Mouse (Mus musculus): ENCODE data around the gene Ccr1l1. TPM values are rescaled to one million over a fixed set of nuclear protein-coding genes. Genes with fewer than 3 reads are reported as not detected.

Ccr1l1 gene
- polyA plus RNA-seq, 1 experiment = 0.41 TPM

GRCm38 (mm10) chr9:123935776-123936175 is 42.4 kb downstream of the Ccr1l1 start:
- Histone ChIP-seq H3K4me3 (ENCODE audit: extremely low read depth, insufficient read depth, insufficient read length) (no peak overlapping the region), H3K27me3 (ENCODE audit: control insufficient read depth, insufficient read depth, low read length) (no peaks in the 10 kb centered on the region), H3K27ac (ENCODE audit: insufficient read depth, low read length) (no peak overlapping the region), H3K4me1 (ENCODE audit: control insufficient read depth, insufficient read depth, insufficient read length) (peaks cover 8% of the 10 kb centered on the region; the same call in 1 of the 2 replicates), H3K36me3 (ENCODE audit: control insufficient read depth, insufficient read depth, low read length) (no peaks in the 10 kb centered on the region)
- no peak for TF ChIP-seq CTCF (IDR thresholded peaks at IDR 0.05; ENCODE audit: extremely low read depth, insufficient read depth, insufficient read length, insufficient replicate concordance)
- TF ChIP-seq POLR2A (IDR thresholded peaks at IDR 0.05; ENCODE audit: low read depth, low read length) = no peak
- WGBS = 97% methylated on average over 5 of the region's 5 CpGs
- DNase-seq (ENCODE audit: low read depth in 1 of 2, low spot score in 2 of 2) = no peak

DNA sequence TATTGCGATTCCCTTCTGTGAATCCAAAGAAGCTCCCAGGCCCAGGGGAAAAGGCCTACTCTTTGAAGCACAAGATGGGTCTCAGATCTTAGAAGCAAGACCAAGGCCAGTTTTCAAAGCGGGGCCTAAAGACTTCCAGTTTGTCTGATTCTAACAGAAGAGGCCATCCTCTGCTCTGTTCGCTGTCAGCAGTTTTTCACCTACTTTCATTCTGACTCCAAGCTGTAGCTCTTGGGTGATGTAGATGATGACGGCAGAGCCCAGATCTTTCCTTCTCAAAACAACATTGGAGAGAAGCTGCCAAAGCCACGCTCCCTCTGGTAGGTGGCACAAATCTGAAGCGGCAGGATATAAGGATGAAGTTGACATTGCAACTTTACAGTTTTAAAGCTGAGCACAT is 42.9 kb downstream of the Ccr1l1 start:
- WGBS = 88% methylated on average over 6 of the region's 6 CpGs
- Histone ChIP-seq H3K27me3 (ENCODE audit: control insufficient read depth, insufficient read depth, low read length) (no peaks in the 10 kb centered on the region), H3K36me3 (ENCODE audit: control insufficient read depth, insufficient read depth, low read length) (no peaks in the 10 kb centered on the region), H3K27ac (ENCODE audit: insufficient read depth, low read length) (no peak overlapping the region), H3K4me3 (ENCODE audit: extremely low read depth, insufficient read depth, insufficient read length) (no peak overlapping the region), H3K4me1 (ENCODE audit: control insufficient read depth, insufficient read depth, insufficient read length) (peaks cover 12% of the 10 kb centered on the region; the same call in 1 of the 2 replicates)
- TF ChIP-seq POLR2A (IDR thresholded peaks at IDR 0.05; ENCODE audit: low read depth, low read length) = no peak
- no peak for TF ChIP-seq CTCF (IDR thresholded peaks at IDR 0.05; ENCODE audit: extremely low read depth, insufficient read depth, insufficient read length, insufficient replicate concordance)
- no peak for DNase-seq (ENCODE audit: low read depth in 1 of 2, low spot score in 2 of 2)

GRCm38 (mm10) chr9:123933716-123934445 is 44.3 kb downstream of the Ccr1l1 start:
- WGBS = 93% methylated on average over 5 of the region's 5 CpGs
- Histone ChIP-seq H3K4me3 (ENCODE audit: extremely low read depth, insufficient read depth, insufficient read length) (no peak overlapping the region), H3K27me3 (ENCODE audit: control insufficient read depth, insufficient read depth, low read length) (no peaks in the 10 kb centered on the region), H3K27ac (ENCODE audit: insufficient read depth, low read length) (no peak overlapping the region), H3K36me3 (ENCODE audit: control insufficient read depth, insufficient read depth, low read length) (no peaks in the 10 kb centered on the region), H3K4me1 (ENCODE audit: control insufficient read depth, insufficient read depth, insufficient read length) (peaks cover 18% of the 10 kb centered on the region; the same call in 1 of the 2 replicates)
- TF ChIP-seq CTCF (IDR thresholded peaks at IDR 0.05; ENCODE audit: extremely low read depth, insufficient read depth, insufficient read length, insufficient replicate concordance) = no peak
- TF ChIP-seq POLR2A (IDR thresholded peaks at IDR 0.05; ENCODE audit: low read depth, low read length) = no peak
- DNase-seq (ENCODE audit: low read depth in 1 of 2, low spot score in 2 of 2) = no peak

DNA sequence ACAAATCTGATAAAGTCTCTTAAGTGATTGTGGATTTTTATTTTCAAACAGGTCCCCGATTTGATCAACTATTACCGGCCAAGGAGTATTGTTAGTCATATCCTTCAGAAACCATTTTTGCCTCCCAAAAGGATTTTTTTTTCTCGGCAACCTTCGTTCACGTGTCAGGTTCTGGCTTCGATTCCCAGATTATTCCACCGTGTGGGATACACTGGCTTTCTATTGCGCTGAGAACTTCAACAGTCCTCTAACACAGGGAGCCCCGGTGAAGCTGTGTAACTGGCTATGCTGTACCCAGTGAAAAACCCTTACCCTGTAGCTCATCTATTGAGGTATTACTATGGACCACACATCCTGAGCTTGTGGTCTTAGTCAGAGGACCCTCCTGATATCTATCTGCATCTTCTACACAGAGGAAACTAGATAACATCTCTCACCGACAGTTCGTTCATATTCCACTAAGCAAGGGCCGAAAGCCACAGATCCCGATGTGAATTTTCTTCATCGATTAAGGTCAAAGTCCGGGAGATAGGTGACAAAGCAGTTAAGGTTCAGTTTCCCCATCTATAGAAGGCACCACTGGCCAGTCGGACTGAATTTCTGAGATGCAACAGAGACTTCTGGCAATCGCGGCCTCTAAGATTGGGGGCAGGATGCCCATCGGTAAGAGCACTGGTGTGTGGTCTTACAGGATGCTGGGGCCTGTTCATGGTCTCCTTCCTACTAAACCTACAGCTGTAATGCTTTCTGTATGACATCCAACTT is 45.1 kb downstream of the Ccr1l1 start:
- Histone ChIP-seq H3K27ac (ENCODE audit: insufficient read depth, low read length) (no peak overlapping the region; the same call in 1 of the 2 replicates), H3K4me1 (ENCODE audit: control insufficient read depth, insufficient read depth, insufficient read length) (peaks cover 18% of the 10 kb centered on the region; the same call in 1 of the 2 replicates), H3K4me3 (ENCODE audit: extremely low read depth, insufficient read depth, insufficient read length) (no peak overlapping the region), H3K27me3 (ENCODE audit: control insufficient read depth, insufficient read depth, low read length) (no peaks in the 10 kb centered on the region), H3K36me3 (ENCODE audit: control insufficient read depth, insufficient read depth, low read length) (no peaks in the 10 kb centered on the region)
- WGBS = 75% methylated on average over 19 of the region's 19 CpGs
- no peak for TF ChIP-seq CTCF (IDR thresholded peaks at IDR 0.05; ENCODE audit: extremely low read depth, insufficient read depth, insufficient read length, insufficient replicate concordance)
- TF ChIP-seq POLR2A (IDR thresholded peaks at IDR 0.05; ENCODE audit: low read depth, low read length) = no peak
- DNase-seq (ENCODE audit: low read depth in 1 of 2, low spot score in 2 of 2) = no peak

GRCm38 (mm10) chr9:123931761-123932700 is 46.2 kb downstream of the Ccr1l1 start:
- Histone ChIP-seq H3K36me3 (ENCODE audit: control insufficient read depth, insufficient read depth, low read length) (no peaks in the 10 kb centered on the region), H3K4me1 (ENCODE audit: control insufficient read depth, insufficient read depth, insufficient read length) (peaks cover 27% of the 10 kb centered on the region; the same call in 1 of the 2 replicates), H3K4me3 (ENCODE audit: extremely low read depth, insufficient read depth, insufficient read length) (no peak overlapping the region), H3K27me3 (ENCODE audit: control insufficient read depth, insufficient read depth, low read length) (no peaks in the 10 kb centered on the region), H3K27ac (ENCODE audit: insufficient read depth, low read length) (peak overlapping the region; percentile 66)
- TF ChIP-seq POLR2A (IDR thresholded peaks at IDR 0.05; ENCODE audit: low read depth, low read length) (no peak), CTCF (IDR thresholded peaks at IDR 0.05; ENCODE audit: extremely low read depth, insufficient read depth, insufficient read length, insufficient replicate concordance) (no peak)
- WGBS = 42% methylated on average over 6 of the region's 6 CpGs
- peak in 1 of 2 experiments; percentile 19 for DNase-seq (ENCODE audit: low read depth in 1 of 2, low spot score in 2 of 2)

DNA sequence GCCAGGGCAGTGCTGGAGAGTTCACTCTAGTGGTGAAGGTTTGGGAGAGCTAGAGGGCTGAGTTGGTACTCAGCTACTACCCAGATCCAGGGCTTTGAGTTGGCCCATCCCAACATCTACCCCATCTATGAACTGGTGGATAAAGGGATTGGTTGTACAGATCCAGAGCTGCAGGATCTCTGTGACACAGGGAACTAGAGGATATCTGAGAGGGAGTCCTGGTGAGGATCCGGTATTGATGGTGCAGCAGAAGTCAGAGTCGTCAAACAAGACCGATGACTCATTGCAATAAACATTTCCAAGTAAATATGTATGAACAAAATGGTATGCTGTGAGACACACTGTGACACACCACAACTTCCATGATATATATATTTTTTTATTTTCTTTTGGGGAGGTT is 47.3 kb downstream of the Ccr1l1 start:
- TF ChIP-seq POLR2A (IDR thresholded peaks at IDR 0.05; ENCODE audit: low read depth, low read length) (no peak), CTCF (IDR thresholded peaks at IDR 0.05; ENCODE audit: extremely low read depth, insufficient read depth, insufficient read length, insufficient replicate concordance) (no peak)
- Histone ChIP-seq H3K4me3 (ENCODE audit: extremely low read depth, insufficient read depth, insufficient read length) (no peak overlapping the region), H3K27ac (ENCODE audit: insufficient read depth, low read length) (peak overlapping the region; percentile 75), H3K36me3 (ENCODE audit: control insufficient read depth, insufficient read depth, low read length) (no peaks in the 10 kb centered on the region), H3K4me1 (ENCODE audit: control insufficient read depth, insufficient read depth, insufficient read length) (peaks cover 31% of the 10 kb centered on the region; the same call in 1 of the 2 replicates), H3K27me3 (ENCODE audit: control insufficient read depth, insufficient read depth, low read length) (no peaks in the 10 kb centered on the region)
- DNase-seq (ENCODE audit: low read depth in 1 of 2, low spot score in 2 of 2) = no peak
- WGBS = 70% methylated on average over 3 of the region's 3 CpGs

All from spleen, adult 2 months (tissue).